Mouse (Mus musculus): ENCODE data around the gene Hmmr.

GRCm38 (mm10) chr11:40755968-40756367 lies 22.7 kb upstream of the Hmmr start:
- TF ChIP-seq EP300 (IDR thresholded peaks at IDR 0.05; ENCODE audit: low read depth) = no peak
- TF ChIP-seq CTCF (IDR thresholded peaks at IDR 0.05; ENCODE audit: low read depth) = no peak

All from liver, postnatal 0 days (tissue).